Mouse (Mus musculus): ENCODE data around the gene Cped1. TPM values are rescaled to one million over a fixed set of nuclear protein-coding genes. Genes with fewer than 3 reads are reported as not detected.

Cped1 gene
- polyA plus RNA-seq, 1 experiment from 2014 or later = 67.9 TPM

DNA sequence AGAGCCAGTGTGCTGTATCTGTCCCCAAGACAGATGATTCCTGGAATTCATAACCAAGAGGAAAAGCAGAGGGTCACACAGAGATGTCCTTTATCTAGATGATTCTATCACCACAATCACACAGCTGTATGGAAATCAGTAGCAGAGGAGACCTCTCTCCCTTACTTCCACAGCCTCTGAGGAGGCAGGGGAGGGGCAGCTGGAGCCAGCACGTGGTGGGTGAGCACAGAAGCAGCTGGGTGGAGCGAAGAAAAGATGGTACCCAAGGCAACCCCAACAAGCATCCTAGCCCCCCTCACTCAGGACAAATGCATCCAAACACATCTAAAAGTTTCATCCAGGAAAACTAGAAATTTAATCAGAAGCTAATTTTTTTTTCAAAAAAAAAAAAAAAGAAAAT lies 182.7 kb downstream of the Cped1 start:
- no peak overlapping the region for H3K4me2 ChIP-seq (replicated peaks; ENCODE audit: low read depth, low read length)
- H3K4me1 ChIP-seq (ENCODE audit: control insufficient read depth, insufficient read depth, low read length) = no peaks in the 10 kb centered on the region
- H3K4me3 ChIP-seq (ENCODE audit: low read length) = no peak overlapping the region
- H3K27me3 ChIP-seq (ENCODE audit: control insufficient read depth, insufficient read depth, low read length) = no peaks in the 10 kb centered on the region
- H3K36me3 ChIP-seq (ENCODE audit: control insufficient read depth, insufficient read depth, low read length) = peaks cover 3% of the 10 kb centered on the region; the same call in 1 of the 2 replicates
- 59% methylated on average over 2 of the region's 2 CpGs for WGBS
- no peaks in the 10 kb centered on the region for H3K9me3 ChIP-seq (ENCODE audit: control insufficient read depth, low read length)
- no peak overlapping the region for H3K9ac ChIP-seq (ENCODE audit: low read depth, low read length)
- no peak for ATAC-seq (ENCODE audit: low FRiP score, low TSS enrichment)
- no peak overlapping the region for H3K27ac ChIP-seq (ENCODE audit: low read depth, low read length)

DNA sequence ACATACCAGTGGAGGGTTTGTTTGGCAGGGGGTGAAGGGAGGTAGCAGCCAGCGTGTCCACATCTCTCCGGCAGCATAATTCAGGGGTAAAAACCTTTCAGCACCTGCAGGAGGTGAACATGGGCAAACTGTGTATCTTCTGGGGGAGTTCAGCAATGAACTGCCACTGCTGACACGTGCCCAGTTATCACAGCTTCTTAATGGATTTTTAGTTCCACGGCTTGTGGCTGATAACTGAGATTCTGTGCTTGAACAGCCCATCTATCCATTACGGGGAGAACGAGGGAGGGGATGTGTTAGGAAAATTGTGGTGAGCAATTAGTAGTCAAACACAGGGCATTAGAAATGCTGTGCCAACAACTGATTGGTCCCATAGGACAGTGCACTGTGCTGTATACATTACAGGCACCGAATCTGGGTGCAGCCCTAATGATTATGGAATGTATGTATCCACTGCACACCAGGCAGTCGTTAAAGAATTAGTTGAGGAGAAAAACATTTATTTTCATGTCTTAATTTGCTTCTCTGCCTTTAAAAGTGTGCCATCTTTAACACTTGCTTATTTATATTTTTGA lies 193.1 kb downstream of the Cped1 start:
- 85% methylated on average over 8 of the region's 8 CpGs for WGBS
- no peak overlapping the region for H3K4me2 ChIP-seq (replicated peaks; ENCODE audit: low read depth, low read length)
- H3K9ac ChIP-seq (ENCODE audit: low read depth, low read length) = no peak overlapping the region
- H3K4me1 ChIP-seq (ENCODE audit: control insufficient read depth, insufficient read depth, low read length) = no peaks in the 10 kb centered on the region
- H3K4me3 ChIP-seq (ENCODE audit: low read length) = no peak overlapping the region
- no peak overlapping the region for H3K27ac ChIP-seq (ENCODE audit: low read depth, low read length)
- no peaks in the 10 kb centered on the region for H3K9me3 ChIP-seq (ENCODE audit: control insufficient read depth, low read length)
- no peaks in the 10 kb centered on the region for H3K36me3 ChIP-seq (ENCODE audit: control insufficient read depth, insufficient read depth, low read length)
- no peak for ATAC-seq (ENCODE audit: low FRiP score, low TSS enrichment)
- no peaks in the 10 kb centered on the region for H3K27me3 ChIP-seq (ENCODE audit: control insufficient read depth, insufficient read depth, low read length)

DNA sequence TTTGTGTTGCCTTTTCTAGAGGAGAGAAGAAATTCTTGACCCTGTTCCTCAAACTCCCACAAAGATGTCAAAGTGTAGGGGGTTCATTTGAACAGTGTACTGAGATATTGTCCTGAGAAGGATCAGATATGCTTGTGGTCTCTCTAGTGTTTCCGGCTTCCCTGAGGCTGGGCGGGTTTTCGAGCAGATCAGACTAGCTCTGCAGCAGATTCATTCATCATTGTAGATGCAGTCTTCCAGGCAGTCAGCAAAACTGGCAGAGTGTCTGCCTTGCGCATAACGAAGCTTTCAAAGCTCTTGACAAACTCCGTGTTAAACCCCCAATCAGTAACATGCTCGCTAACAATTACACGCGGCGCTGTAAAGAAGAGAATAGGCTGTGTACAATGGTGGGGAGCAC lies 194.6 kb downstream of the Cped1 start:
- no peak overlapping the region for H3K4me3 ChIP-seq (ENCODE audit: low read length)
- H3K27me3 ChIP-seq (ENCODE audit: control insufficient read depth, insufficient read depth, low read length) = no peaks in the 10 kb centered on the region
- WGBS = 85% methylated on average over 10 of the region's 10 CpGs
- H3K27ac ChIP-seq (ENCODE audit: low read depth, low read length) = no peak overlapping the region
- H3K4me2 ChIP-seq (replicated peaks; ENCODE audit: low read depth, low read length) = no peak overlapping the region
- H3K9ac ChIP-seq (ENCODE audit: low read depth, low read length) = no peak overlapping the region
- H3K4me1 ChIP-seq (ENCODE audit: control insufficient read depth, insufficient read depth, low read length) = no peaks in the 10 kb centered on the region
- H3K36me3 ChIP-seq (ENCODE audit: control insufficient read depth, insufficient read depth, low read length) = no peaks in the 10 kb centered on the region; the same call in 1 of the 2 replicates
- no peaks in the 10 kb centered on the region for H3K9me3 ChIP-seq (ENCODE audit: control insufficient read depth, low read length)
- no peak for ATAC-seq (ENCODE audit: low FRiP score, low TSS enrichment)

DNA sequence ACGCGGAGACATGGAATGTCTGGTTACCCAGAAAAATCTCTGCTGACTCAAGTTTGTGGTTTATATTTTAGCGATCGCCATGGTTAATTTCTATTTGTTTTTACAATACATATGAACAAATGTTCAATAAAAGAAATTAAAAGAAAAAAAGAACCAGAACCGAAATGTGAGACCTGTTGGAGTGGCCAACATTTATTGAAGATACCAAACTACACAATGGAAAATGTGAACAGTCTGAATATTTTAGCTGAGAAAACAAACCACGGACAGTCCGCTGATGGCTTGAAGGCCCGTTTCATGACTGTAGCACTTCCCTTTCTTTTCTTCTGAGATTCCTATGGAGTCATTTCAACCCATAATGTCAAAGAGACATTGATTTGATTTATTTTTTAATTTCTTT lies 201.3 kb downstream of the Cped1 start:
- 91% methylated on average over 8 of the region's 8 CpGs for WGBS
- H3K9ac ChIP-seq (ENCODE audit: low read depth, low read length) = no peak overlapping the region
- H3K4me2 ChIP-seq (replicated peaks; ENCODE audit: low read depth, low read length) = no peak overlapping the region
- no peak for ATAC-seq (ENCODE audit: low FRiP score, low TSS enrichment)
- H3K27ac ChIP-seq (ENCODE audit: low read depth, low read length) = no peak overlapping the region
- H3K4me3 ChIP-seq (ENCODE audit: low read length) = no peak overlapping the region
- H3K27me3 ChIP-seq (ENCODE audit: control insufficient read depth, insufficient read depth, low read length) = no peaks in the 10 kb centered on the region
- H3K9me3 ChIP-seq (ENCODE audit: control insufficient read depth, low read length) = no peaks in the 10 kb centered on the region; the same call in 1 of the 2 replicates
- no peaks in the 10 kb centered on the region; the same call in 1 of the 2 replicates for H3K36me3 ChIP-seq (ENCODE audit: control insufficient read depth, insufficient read depth, low read length)
- no peaks in the 10 kb centered on the region for H3K4me1 ChIP-seq (ENCODE audit: control insufficient read depth, insufficient read depth, low read length)

DNA sequence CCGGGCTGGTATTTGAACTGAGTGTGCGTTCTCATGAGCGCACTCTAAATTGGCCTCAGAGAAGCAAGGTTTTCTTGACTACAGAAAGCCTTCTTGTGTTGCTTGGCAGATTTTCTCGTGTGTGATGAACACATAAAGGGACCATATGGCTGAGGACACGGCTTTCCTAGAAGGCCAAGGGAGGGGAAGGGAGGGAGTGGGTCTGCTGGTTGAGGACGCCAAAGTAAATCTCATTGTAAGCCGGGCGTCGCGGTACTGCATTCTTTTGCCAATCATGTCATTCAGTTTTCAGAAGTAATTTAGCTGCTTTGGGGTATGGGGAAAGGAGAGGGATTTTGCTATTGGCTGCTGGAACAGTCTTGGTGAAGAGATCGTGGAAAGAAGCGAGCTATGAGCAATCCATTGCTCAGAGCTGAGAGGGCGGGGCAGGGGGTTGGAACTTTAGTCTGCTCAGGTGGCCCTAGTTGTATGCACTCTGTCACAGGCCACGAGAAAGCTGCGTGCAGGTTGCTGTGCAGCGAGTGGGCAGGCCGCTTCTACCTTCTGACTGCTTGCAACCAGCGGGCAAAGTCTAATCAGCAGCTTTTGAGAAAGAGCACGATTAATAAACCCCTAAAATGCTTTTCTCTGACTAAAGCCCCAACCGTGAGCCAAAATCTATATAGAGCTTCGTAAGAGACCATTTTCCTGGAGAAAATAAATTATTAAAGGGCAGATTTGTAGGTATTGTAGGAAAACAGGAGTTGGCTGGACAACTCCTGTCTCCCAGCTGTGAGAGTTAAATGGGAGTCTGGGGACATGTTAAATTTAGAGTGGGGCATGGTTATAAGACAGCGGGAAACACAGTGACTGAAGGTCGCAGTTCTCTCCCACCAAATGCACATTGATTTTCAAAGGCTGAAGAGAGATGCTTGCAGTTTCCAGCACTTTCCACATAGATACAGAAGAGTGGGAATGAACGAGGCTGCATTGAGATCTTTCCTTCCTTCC lies 203.9 kb downstream of the Cped1 start:
- Histone ChIP-seq H3K27me3 (ENCODE audit: control insufficient read depth, insufficient read depth, low read length) (no peaks in the 10 kb centered on the region), H3K9ac (ENCODE audit: low read depth, low read length) (no peak overlapping the region), H3K27ac (ENCODE audit: low read depth, low read length) (no peak overlapping the region), H3K9me3 (ENCODE audit: control insufficient read depth, low read length) (no peaks in the 10 kb centered on the region; the same call in 1 of the 2 replicates), H3K4me1 (ENCODE audit: control insufficient read depth, insufficient read depth, low read length) (no peaks in the 10 kb centered on the region), H3K4me3 (ENCODE audit: low read length) (no peak overlapping the region), H3K4me2 (replicated peaks; ENCODE audit: low read depth, low read length) (no peak overlapping the region), H3K36me3 (ENCODE audit: control insufficient read depth, insufficient read depth, low read length) (no peaks in the 10 kb centered on the region)
- ATAC-seq (ENCODE audit: low FRiP score, low TSS enrichment) = no peak
- 68% methylated on average over 24 of the region's 24 CpGs for WGBS

DNA sequence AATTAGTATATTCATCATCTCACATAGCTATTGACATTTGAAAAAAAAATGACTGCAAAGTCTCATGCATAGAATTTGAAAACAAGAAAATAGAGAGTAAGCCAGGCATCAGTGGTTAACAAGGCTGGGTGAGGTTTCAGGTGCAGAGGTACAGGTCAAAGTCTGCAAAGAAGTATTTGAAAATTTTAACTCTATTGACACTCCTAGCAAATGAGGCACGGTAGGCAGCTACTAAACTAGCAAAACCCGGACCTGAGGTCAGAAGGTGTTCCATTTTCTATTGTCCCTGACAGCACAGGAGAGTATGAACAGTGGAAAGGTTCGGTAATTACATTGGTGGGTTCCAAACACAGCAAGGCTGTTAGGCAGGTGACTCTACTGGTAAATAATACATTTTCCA lies 212.9 kb downstream of the Cped1 start:
- H3K4me1 ChIP-seq (ENCODE audit: control insufficient read depth, insufficient read depth, low read length) = no peaks in the 10 kb centered on the region
- no peak overlapping the region for H3K4me2 ChIP-seq (replicated peaks; ENCODE audit: low read depth, low read length)
- H3K27me3 ChIP-seq (ENCODE audit: control insufficient read depth, insufficient read depth, low read length) = no peaks in the 10 kb centered on the region
- WGBS = 72% methylated on average over 3 of the region's 3 CpGs
- H3K4me3 ChIP-seq (ENCODE audit: low read length) = no peak overlapping the region
- no peaks in the 10 kb centered on the region; the same call in 1 of the 2 replicates for H3K36me3 ChIP-seq (ENCODE audit: control insufficient read depth, insufficient read depth, low read length)
- no peak overlapping the region for H3K27ac ChIP-seq (ENCODE audit: low read depth, low read length)
- no peaks in the 10 kb centered on the region for H3K9me3 ChIP-seq (ENCODE audit: control insufficient read depth, low read length)
- H3K9ac ChIP-seq (ENCODE audit: low read depth, low read length) = no peak overlapping the region
- ATAC-seq (ENCODE audit: low FRiP score, low TSS enrichment) = no peak

DNA sequence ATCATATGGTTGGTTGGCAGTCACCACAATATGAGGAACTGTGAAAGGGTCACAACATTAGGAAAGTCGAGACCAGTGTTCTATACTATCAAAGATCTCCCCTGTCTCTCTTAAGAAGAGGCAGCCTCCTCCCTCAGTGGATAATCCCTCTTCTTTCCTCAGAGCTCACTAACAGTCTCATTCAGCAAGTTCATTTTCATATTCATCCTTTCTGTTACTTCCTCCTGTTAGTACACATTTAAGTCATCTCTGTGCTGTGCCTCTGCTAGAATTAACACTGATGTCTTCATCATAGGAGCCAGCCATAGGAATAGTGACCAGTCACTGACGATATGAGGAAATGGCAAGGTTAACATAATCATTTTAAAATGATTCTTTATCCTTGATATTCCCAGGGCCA lies 213.8 kb downstream of the Cped1 start:
- WGBS = 78% methylated on average over 2 of the region's 2 CpGs

DNA sequence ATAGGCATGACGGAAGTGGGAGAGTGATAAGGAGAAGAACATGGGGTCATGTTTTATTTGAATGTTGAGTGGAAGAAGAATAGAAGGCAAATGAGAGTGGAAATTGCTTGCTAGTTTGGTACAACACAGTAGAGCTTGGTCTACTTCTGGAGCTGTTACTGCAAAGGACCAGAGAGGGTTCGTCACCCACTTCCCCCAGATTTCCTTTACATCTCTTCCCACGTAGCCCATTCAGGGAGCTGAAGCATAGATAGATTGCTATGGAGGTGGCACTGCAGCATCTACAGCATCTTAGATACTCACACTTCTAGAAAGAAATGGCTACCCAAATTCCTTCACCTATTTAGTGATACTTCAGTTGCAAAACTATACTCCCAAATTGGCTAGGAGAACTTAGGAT lies 214.4 kb downstream of the Cped1 start:
- H3K4me1 ChIP-seq (ENCODE audit: control insufficient read depth, insufficient read depth, low read length) = no peaks in the 10 kb centered on the region
- no peaks in the 10 kb centered on the region; the same call in 1 of the 2 replicates for H3K36me3 ChIP-seq (ENCODE audit: control insufficient read depth, insufficient read depth, low read length)
- H3K27me3 ChIP-seq (ENCODE audit: control insufficient read depth, insufficient read depth, low read length) = no peaks in the 10 kb centered on the region
- H3K4me2 ChIP-seq (replicated peaks; ENCODE audit: low read depth, low read length) = no peak overlapping the region
- ATAC-seq (ENCODE audit: low FRiP score, low TSS enrichment) = no peak
- H3K4me3 ChIP-seq (ENCODE audit: low read length) = no peak overlapping the region
- no peaks in the 10 kb centered on the region for H3K9me3 ChIP-seq (ENCODE audit: control insufficient read depth, low read length)
- H3K27ac ChIP-seq (ENCODE audit: low read depth, low read length) = no peak overlapping the region
- no peak overlapping the region for H3K9ac ChIP-seq (ENCODE audit: low read depth, low read length)
- 90% methylated on average over 3 of the region's 3 CpGs for WGBS

More for the DNA sequence above, 213.8 kb downstream of the Cped1 start:
- ATAC-seq (ENCODE audit: low FRiP score, low TSS enrichment) = no peak
- no peak overlapping the region for H3K4me2 ChIP-seq (replicated peaks; ENCODE audit: low read depth, low read length)
- H3K27me3 ChIP-seq (ENCODE audit: control insufficient read depth, insufficient read depth, low read length) = no peaks in the 10 kb centered on the region
- H3K27ac ChIP-seq (ENCODE audit: low read depth, low read length) = no peak overlapping the region
- H3K4me3 ChIP-seq (ENCODE audit: low read length) = no peak overlapping the region
- no peaks in the 10 kb centered on the region; the same call in 1 of the 2 replicates for H3K36me3 ChIP-seq (ENCODE audit: control insufficient read depth, insufficient read depth, low read length)
- H3K4me1 ChIP-seq (ENCODE audit: control insufficient read depth, insufficient read depth, low read length) = no peaks in the 10 kb centered on the region
- no peaks in the 10 kb centered on the region for H3K9me3 ChIP-seq (ENCODE audit: control insufficient read depth, low read length)
- no peak overlapping the region for H3K9ac ChIP-seq (ENCODE audit: low read depth, low read length)

DNA sequence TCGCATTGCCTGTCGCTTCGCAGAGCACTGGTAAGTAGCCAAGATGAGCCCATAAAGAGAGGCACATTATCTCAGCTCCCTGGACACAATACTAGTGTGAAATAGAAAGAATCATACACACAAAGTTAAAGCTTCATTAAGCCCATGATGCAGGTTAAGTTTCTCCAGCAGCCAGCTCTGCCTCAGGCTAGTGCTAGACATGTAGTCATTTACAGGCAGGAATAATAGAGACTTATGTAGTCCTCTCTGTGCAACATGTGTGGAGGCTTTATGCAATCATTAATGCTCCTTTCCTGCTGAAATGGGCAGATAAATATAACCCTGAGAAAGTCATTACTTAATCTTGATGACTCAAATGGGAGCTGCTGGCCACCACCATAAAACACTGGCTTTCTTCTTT lies 216.2 kb downstream of the Cped1 start:
- Histone ChIP-seq H3K4me1 (ENCODE audit: control insufficient read depth, insufficient read depth, low read length) (no peaks in the 10 kb centered on the region), H3K9me3 (ENCODE audit: control insufficient read depth, low read length) (no peaks in the 10 kb centered on the region), H3K27me3 (ENCODE audit: control insufficient read depth, insufficient read depth, low read length) (no peaks in the 10 kb centered on the region), H3K4me2 (replicated peaks; ENCODE audit: low read depth, low read length) (no peak overlapping the region), H3K4me3 (ENCODE audit: low read length) (no peak overlapping the region), H3K9ac (ENCODE audit: low read depth, low read length) (no peak overlapping the region), H3K27ac (ENCODE audit: low read depth, low read length) (no peak overlapping the region), H3K36me3 (ENCODE audit: control insufficient read depth, insufficient read depth, low read length) (no peaks in the 10 kb centered on the region; the same call in 1 of the 2 replicates)
- 91% methylated on average over 3 of the region's 3 CpGs for WGBS
- ATAC-seq (ENCODE audit: low FRiP score, low TSS enrichment) = no peak

Measured in kidney, embryonic 14.5 days (tissue).